Mouse (Mus musculus) thymus, postnatal 25 days (tissue): ENCODE measurements around the gene Gm21094.
"Not testable (repeated sequence)": the region's sequence is repeated elsewhere in the genome, so short reads cannot be mapped to it uniquely, and the experiment has no call there.

Source experiments
- DNase-seq: peaks from one replicate; pipeline ENCODE4 v3.0.0; 2022

Gene Gm21094

DNA sequence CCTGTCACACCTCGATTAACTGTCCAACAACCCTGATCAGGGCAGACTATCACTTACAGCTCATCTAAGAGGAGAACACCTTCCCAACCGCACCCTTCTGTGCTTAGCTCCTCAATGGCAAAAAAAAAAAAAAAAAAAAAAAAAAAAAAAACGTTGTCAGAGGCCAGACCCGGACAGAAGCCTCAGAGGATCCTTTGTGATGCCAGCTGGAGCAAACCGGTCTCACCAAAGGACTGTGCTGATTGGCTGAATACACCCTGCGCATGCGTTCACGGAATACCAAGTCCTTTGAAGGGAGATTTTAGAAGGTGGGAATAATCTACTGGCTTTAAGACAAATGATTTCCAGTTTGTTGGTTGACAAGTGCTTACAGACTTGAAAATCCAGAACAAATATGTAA, at the start of gene Gm21094:
Gm21094 (minus strand) TSS at position 101 of the 400 bp plus-strand sequence.
- not testable (repeated sequence) for DNase-seq
